Mouse (Mus musculus): ENCODE results near the gene E2f4. TPM values are rescaled to one million over a fixed set of nuclear protein-coding genes. Genes with fewer than 3 reads are reported as not detected.

Gene E2f4
- polyA plus RNA-seq, 1 experiment, result 127 TPM

DNA sequence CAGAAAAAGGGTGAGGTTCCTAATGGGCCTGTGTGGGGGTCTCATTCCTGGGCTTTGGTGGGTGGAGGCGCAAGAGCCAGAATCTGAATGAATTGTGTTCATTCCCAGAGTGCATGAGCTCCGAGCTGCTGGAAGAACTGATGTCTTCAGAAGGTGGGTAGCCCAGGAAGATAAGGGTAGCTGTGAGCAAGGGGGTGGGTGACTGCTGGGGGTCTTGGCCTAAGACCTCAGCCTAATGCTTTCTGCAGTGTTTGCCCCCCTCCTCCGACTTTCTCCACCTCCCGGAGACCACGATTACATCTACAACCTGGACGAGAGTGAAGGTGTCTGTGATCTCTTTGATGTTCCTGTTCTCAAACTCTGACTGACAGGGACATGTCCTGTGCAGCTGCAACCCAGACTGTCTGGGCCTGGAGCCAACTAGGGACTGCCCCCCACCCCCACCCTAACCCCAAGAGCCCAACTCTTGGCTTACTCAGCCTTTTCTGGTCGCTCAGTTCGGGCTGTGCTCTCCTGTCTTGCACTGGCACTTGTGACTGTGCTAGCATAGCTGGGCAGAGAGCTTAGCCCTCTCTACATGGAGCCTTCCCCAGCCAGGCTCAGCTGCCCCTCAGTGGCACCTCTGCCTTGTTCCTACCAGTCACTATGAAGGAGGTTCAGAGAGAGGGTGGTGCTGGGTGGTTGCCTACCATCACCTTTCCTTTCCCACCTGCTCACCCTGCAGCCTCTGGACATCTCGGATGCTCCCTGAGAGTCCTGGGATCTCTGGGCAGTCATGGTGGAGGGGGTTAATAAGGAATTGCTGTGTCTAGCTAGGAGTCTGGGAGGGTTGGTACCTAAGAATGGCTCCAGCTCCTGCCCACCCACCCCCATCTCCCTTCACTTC is 7.1 kb downstream of the E2f4 start:
- DNase-seq, result no peak
- Histone ChIP-seq H3K4me3 (replicated peaks; ENCODE audit: extremely low read depth, low read depth, low read length) (no peak overlapping the region), H3K4me1 (ENCODE audit: control insufficient read depth, insufficient read depth, low read length) (peaks cover 4% of the 10 kb centered on the region)
- WGBS, result 45% methylated on average over 9 of the region's 9 CpGs
- TF ChIP-seq POLR2A (IDR thresholded peaks at IDR 0.05; ENCODE audit: borderline replicate concordance, extremely low read depth, low read depth, low read length) (no peak), CTCF (IDR thresholded peaks at IDR 0.05; ENCODE audit: insufficient read depth, low read length) (no peak)

- Histone ChIP-seq H3K4me1 (ENCODE audit: control insufficient read depth, insufficient read depth, low read length) (peaks cover 4% of the 10 kb centered on the region), H3K4me3 (replicated peaks; ENCODE audit: extremely low read depth, low read depth, low read length) (peak within 1 kb of the TSS; percentile 52)
- 9% methylated on average over 30 of the region's 30 CpGs for WGBS
- peak; percentile 83 for DNase-seq
- TF ChIP-seq POLR2A (IDR thresholded peaks at IDR 0.05; ENCODE audit: borderline replicate concordance, extremely low read depth, low read depth, low read length), result peak; percentile 75; the same call in 1 of the 2 replicates
- TF ChIP-seq CTCF (IDR thresholded peaks at IDR 0.05; ENCODE audit: insufficient read depth, low read length), result no peak
These were observed 8.0 kb downstream of the E2f4 start, which contains the start of gene Elmo3 for GRCm38 (mm10) chr8:105305211-105306145. TSS of gene Elmo3 (plus strand) at chr8:105305601.

DNA sequence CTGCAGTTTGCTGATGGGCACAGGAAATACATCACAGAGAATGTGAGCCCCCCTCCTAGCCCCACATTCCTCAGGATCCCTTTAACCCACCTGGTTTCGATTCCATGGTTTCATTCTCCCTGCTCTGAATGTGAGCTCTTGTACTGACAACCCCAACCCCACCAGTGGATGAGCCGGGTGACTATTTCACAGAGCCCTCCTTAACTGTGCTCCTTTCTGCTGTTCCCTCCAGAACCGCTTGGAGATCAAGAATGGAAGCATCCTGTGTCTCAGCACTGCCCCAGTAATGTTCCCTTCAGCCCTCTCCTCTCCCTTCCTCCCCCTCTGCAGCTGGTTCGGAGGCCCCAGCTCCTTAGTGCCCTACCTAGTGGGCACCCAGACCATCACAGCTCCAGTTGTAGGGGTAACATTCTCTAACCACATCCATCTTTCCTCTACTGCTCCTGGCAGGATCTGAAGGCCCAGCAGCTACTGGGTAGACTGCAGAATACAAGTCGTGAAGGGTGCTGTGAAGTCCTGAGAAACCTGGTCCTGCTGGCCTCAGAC is 8.8 kb downstream of the E2f4 start:
- H3K4me3 ChIP-seq (replicated peaks; ENCODE audit: extremely low read depth, low read depth, low read length), result peak overlapping the region; percentile 18
- TF ChIP-seq POLR2A (IDR thresholded peaks at IDR 0.05; ENCODE audit: borderline replicate concordance, extremely low read depth, low read depth, low read length), result no peak
- no peak for TF ChIP-seq CTCF (IDR thresholded peaks at IDR 0.05; ENCODE audit: insufficient read depth, low read length)
- no peak for DNase-seq

GRCm38 (mm10) chr8:105307670-105308069 is 10.2 kb downstream of the E2f4 start:
- H3K4me1 ChIP-seq (ENCODE audit: control insufficient read depth, insufficient read depth, low read length), result peaks cover 4% of the 10 kb centered on the region
- DNase-seq, result no peak
- 92% methylated on average over 13 of the region's 13 CpGs for WGBS

More for the DNA sequence above, 8.8 kb downstream of the E2f4 start:
- WGBS, result 35% methylated on average over 5 of the region's 5 CpGs
- peaks cover 4% of the 10 kb centered on the region for H3K4me1 ChIP-seq (ENCODE audit: control insufficient read depth, insufficient read depth, low read length)

GRCm38 (mm10) chr8:105308428-105308827 is 11.0 kb downstream of the E2f4 start:
- H3K4me1 ChIP-seq (ENCODE audit: control insufficient read depth, insufficient read depth, low read length), result peaks cover 4% of the 10 kb centered on the region
- TF ChIP-seq POLR2A (IDR thresholded peaks at IDR 0.05; ENCODE audit: borderline replicate concordance, extremely low read depth, low read depth, low read length) (no peak), CTCF (IDR thresholded peaks at IDR 0.05; ENCODE audit: insufficient read depth, low read length) (no peak)
- WGBS, result 95% methylated on average over 10 of the region's 10 CpGs
- DNase-seq, result no peak
- H3K4me3 ChIP-seq (replicated peaks; ENCODE audit: extremely low read depth, low read depth, low read length), result no peak overlapping the region

More at GRCm38 (mm10) chr8:105307670-105308069, 10.2 kb downstream of the E2f4 start:
- no peak for TF ChIP-seq POLR2A (IDR thresholded peaks at IDR 0.05; ENCODE audit: borderline replicate concordance, extremely low read depth, low read depth, low read length)
- no peak for TF ChIP-seq CTCF (IDR thresholded peaks at IDR 0.05; ENCODE audit: insufficient read depth, low read length)
- H3K4me3 ChIP-seq (replicated peaks; ENCODE audit: extremely low read depth, low read depth, low read length), result no peak overlapping the region

DNA sequence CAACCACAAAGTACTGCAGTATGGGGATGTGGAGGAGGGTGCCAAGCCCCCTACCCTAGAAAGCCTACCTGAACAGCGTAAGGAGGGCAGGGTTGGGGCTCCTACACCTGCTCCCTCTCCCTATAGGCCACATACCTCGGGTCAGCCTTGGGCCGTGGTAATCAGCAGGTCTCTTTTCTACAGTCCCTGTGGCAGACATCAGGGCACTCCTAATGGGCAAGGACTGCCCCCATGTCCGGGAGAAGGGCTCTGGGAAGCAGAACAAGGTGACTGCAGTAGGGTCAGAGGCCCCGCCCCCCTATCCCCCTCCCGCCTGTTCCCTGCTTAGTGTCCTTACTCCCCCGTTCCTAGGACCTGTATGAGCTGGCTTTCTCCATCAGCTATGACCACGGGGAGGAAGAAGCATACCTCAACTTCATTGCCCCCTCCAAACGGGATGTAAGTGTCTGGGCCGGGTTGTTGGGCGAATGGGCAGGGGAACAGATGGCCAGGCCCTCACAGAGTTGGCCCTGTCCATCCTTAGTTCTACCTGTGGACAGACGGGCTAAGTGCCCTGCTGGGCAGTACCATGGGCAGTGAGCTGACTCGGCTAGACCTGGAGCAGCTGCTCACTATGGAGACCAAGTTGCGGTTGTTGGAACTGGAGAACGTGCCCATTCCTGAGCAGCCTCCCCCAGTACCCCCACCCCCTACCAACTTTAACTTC is 11.8 kb downstream of the E2f4 start:
- Histone ChIP-seq H3K4me3 (replicated peaks; ENCODE audit: extremely low read depth, low read depth, low read length) (no peak overlapping the region), H3K4me1 (ENCODE audit: control insufficient read depth, insufficient read depth, low read length) (peaks cover 4% of the 10 kb centered on the region)
- WGBS, result 82% methylated on average over 15 of the region's 15 CpGs
- TF ChIP-seq CTCF (IDR thresholded peaks at IDR 0.05; ENCODE audit: insufficient read depth, low read length), result no peak
- TF ChIP-seq POLR2A (IDR thresholded peaks at IDR 0.05; ENCODE audit: borderline replicate concordance, extremely low read depth, low read depth, low read length), result no peak
- no peak for DNase-seq

GRCm38 (mm10) chr8:105310118-105310517 is 12.7 kb downstream of the E2f4 start:
- Histone ChIP-seq H3K4me1 (ENCODE audit: control insufficient read depth, insufficient read depth, low read length) (no peaks in the 10 kb centered on the region; the same call in 1 of the 2 replicates), H3K4me3 (replicated peaks; ENCODE audit: extremely low read depth, low read depth, low read length) (no peak overlapping the region)
- TF ChIP-seq CTCF (IDR thresholded peaks at IDR 0.05; ENCODE audit: insufficient read depth, low read length), result no peak
- TF ChIP-seq POLR2A (IDR thresholded peaks at IDR 0.05; ENCODE audit: borderline replicate concordance, extremely low read depth, low read depth, low read length), result no peak
- no peak for DNase-seq
- WGBS, result 85% methylated on average over 8 of the region's 8 CpGs

DNA sequence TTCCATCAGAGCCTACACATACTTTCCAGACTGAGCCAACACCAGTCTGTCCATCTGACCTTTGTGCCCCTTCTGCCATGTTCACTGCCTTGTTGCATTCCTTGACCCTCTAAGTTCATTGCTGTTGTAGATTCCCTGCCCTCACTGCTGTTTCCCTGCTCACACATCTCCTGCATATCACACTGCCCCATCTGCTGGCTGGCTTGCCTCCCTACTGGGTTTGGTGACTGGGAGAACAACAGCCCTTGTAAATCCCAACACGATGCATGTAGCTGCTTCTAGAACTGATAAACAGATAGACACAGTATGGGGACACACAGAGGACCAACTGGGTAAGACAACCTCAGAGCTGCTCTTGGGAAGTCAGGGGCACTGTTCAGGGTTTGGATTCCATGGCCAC is 14.3 kb downstream of the E2f4 start:
- Histone ChIP-seq H3K4me3 (replicated peaks; ENCODE audit: extremely low read depth, low read depth, low read length) (no peak overlapping the region), H3K4me1 (ENCODE audit: control insufficient read depth, insufficient read depth, low read length) (peaks cover 4% of the 10 kb centered on the region; the same call in 1 of the 2 replicates)
- no peak for DNase-seq
- no peak for TF ChIP-seq CTCF (IDR thresholded peaks at IDR 0.05; ENCODE audit: insufficient read depth, low read length)
- TF ChIP-seq POLR2A (IDR thresholded peaks at IDR 0.05; ENCODE audit: borderline replicate concordance, extremely low read depth, low read depth, low read length), result no peak
- 83% methylated on average over 1 of the region's 1 CpGs for WGBS
